Mouse (Mus musculus) midbrain, embryonic 13.5 days (tissue): ENCODE measurements around the gene Tmprss9. TPM values are rescaled to one million over a fixed set of nuclear protein-coding genes. Genes with fewer than 3 reads are reported as not detected.

Experiments
- ATAC-seq: fragments of 200-750 bp; cut with Nextera tagmentation; 2 replicates; pipeline ENCODE4 v1.8.0; 2017; ENCODE audit warnings: mild to moderate bottlenecking, moderate TSS enrichment, moderate library complexity
- H3K27ac ChIP-seq: fragments of 300-500 bp; sonication (generic); 2 replicates; pipeline ENCODE4 v1.5.1; 2015; ENCODE audit warnings: inconsistent platforms, mild to moderate bottlenecking, moderate library complexity
- H3K27me3 ChIP-seq: fragments of 300-500 bp; sonication (generic); 2 replicates; pipeline ENCODE4 v1.6.1; 2015; ENCODE audit warnings: mild to moderate bottlenecking, inconsistent platforms
- H3K36me3 ChIP-seq: fragments of 300-500 bp; sonication (generic); 2 replicates; pipeline ENCODE4 v1.6.1; 2015; ENCODE audit warnings: mild to moderate bottlenecking, inconsistent platforms
- H3K4me1 ChIP-seq: fragments of 300-500 bp; sonication (generic); replicated peaks from 2 replicates; pipeline ENCODE4 v1.6.1; 2015; ENCODE audit warnings: inconsistent platforms
- H3K4me2 ChIP-seq: fragments of 300-500 bp; sonication (generic); replicated peaks from 2 replicates; pipeline ENCODE4 v1.6.1; 2015; ENCODE audit warnings: moderate library complexity, mild to moderate bottlenecking, inconsistent platforms
- H3K4me3 ChIP-seq: fragments of 300-500 bp; sonication (generic); replicated peaks from 2 replicates; pipeline ENCODE4 v1.5.1; 2015; ENCODE audit warnings: mild to moderate bottlenecking, inconsistent platforms
- H3K9ac ChIP-seq: fragments of 300-500 bp; sonication (generic); replicated peaks from 2 replicates; pipeline ENCODE4 v1.6.1; 2015; ENCODE audit warnings: mild to moderate bottlenecking, inconsistent platforms
- H3K9me3 ChIP-seq: fragments of 300-500 bp; sonication (generic); 2 replicates; pipeline ENCODE4 v1.6.1; 2016; ENCODE audit warnings: mild to moderate bottlenecking, inconsistent platforms
- WGBS: fragments of 180-500 bp; shearing (Covaris S2); methylation state at CpG from one replicate; pipeline ENCODE4 v1.1.7; 2015; 5-methylcytosine and 5-hydroxymethylcytosine counted together
- polyA plus RNA-seq: library from polyadenylated mRNA; unstranded; fragments of >200 nt; fragmentation: Nextera tagmentation; extraction: Ambion mirVana; gene quantifications from 2 replicates; pipeline ENCODE4 v1.2.1, GENCODE M21; 2015

Tmprss9 gene
- polyA plus RNA-seq, 1 experiment from 2014 or later = 0.31 TPM

- peaks cover 19% of the 10 kb centered on the region for H3K4me1 ChIP-seq
- H3K36me3 ChIP-seq = peaks cover 22% of the 10 kb centered on the region
- H3K4me3 ChIP-seq = no peak overlapping the region
- no peaks in the 10 kb centered on the region for H3K27me3 ChIP-seq
- no peaks in the 10 kb centered on the region for H3K9me3 ChIP-seq
- H3K4me2 ChIP-seq = no peak overlapping the region
- no peak overlapping the region for H3K9ac ChIP-seq
- H3K27ac ChIP-seq = no peak overlapping the region
- WGBS = 72% methylated on average over 24 of the region's 24 CpGs
- no peak for ATAC-seq
Observed at GRCm38 (mm10) chr10:80896581-80897485, 25.2 kb downstream of the Tmprss9 start.

DNA sequence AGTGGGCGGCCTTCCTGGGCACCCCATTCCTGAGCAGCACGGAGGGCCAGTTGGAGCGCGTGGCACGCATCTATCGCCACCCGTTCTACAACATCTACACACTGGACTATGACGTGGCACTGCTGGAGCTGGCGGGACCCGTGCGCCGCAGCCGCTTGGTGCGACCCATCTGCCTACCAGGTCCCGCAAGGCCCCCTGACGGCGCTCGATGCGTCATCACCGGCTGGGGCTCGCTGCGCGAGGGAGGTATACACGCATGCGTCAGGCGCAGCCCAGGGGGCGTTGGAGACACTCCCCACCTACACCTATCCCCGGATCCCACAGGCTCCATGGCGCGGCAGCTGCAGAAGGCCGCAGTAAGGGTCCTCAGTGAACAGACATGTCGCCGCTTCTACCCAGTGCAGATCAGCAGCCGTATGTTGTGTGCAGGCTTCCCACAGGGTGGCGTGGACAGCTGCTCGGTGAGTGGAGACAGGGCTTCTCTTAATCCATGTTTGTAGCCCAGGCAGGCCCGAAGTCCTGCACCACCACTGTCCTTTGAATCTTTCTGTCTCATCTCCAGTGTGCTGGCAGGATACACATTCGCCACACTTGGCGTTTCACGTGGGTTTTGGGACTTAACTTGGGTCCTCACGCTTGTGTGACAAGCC lies 26.3 kb downstream of the Tmprss9 start:
- Histone ChIP-seq H3K4me1 (peaks cover 19% of the 10 kb centered on the region), H3K27ac (no peak overlapping the region), H3K9me3 (no peaks in the 10 kb centered on the region), H3K36me3 (peaks cover 33% of the 10 kb centered on the region), H3K27me3 (no peaks in the 10 kb centered on the region), H3K4me3 (no peak overlapping the region), H3K9ac (peak overlapping the region; percentile 39; the same call in 1 of the 2 replicates), H3K4me2 (0 out of 2 replicates have a peak overlapping the region, but pooled peaks have one; percentile 15)
- WGBS = 29% methylated on average over 41 of the region's 41 CpGs
- no peak for ATAC-seq

- Histone ChIP-seq H3K4me3 (peak overlapping the region; percentile 90), H3K36me3 (peaks cover 44% of the 10 kb centered on the region), H3K9me3 (no peaks in the 10 kb centered on the region), H3K9ac (peak overlapping the region; percentile 89; the same call in 1 of the 2 replicates), H3K27ac (no peak overlapping the region), H3K27me3 (no peaks in the 10 kb centered on the region), H3K4me2 (peak overlapping the region; percentile 78), H3K4me1 (peaks cover 19% of the 10 kb centered on the region)
- no peak for ATAC-seq
- WGBS = 90% methylated on average over 8 of the region's 8 CpGs
Observed at GRCm38 (mm10) chr10:80899074-80899473, 27.4 kb downstream of the Tmprss9 start.

DNA sequence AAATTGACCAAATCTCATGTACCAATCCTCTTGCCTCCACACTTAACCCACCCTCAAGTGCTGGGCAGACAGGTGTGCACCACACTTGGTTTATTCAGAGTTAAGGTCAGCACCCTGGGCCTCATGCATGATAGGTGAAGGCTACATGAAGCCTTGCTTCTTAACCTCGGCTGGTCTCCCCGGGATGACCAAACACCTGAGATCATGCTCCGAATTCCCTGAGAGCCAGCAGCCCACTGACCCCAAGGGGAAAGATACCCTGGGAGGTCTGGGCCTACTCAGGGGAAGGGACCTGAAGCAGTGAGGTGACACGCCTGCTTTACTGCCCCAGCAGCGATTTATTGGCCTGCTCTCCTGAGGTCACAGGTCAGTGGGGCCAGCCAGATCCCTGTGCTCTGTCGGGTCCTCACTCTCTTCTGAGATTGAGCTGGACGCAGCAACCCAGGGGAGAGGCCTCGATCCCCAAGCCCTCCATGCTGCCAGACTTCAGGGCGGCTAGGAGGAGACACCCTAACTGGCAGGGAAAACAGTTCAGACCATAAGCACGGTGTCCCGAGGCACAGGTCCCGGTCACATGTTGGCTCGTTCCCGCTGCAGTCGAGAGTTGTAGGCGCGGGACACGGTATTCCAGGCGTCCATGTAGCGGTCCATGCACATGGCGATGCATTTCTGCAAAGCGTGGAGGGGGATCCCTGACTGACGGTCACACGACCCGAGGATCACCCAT lies 28.1 kb downstream of the Tmprss9 start:
- H3K4me2 ChIP-seq = peak overlapping the region; percentile 78
- WGBS = 14% methylated on average over 25 of the region's 25 CpGs
- H3K36me3 ChIP-seq = peaks cover 51% of the 10 kb centered on the region
- H3K4me1 ChIP-seq = peaks cover 19% of the 10 kb centered on the region
- H3K9me3 ChIP-seq = no peaks in the 10 kb centered on the region
- peak overlapping the region; percentile 89 for H3K27ac ChIP-seq
- H3K27me3 ChIP-seq = no peaks in the 10 kb centered on the region
- no peak; the same call in 1 of the 2 replicates for ATAC-seq
- peak overlapping the region; percentile 89 for H3K9ac ChIP-seq
- H3K4me3 ChIP-seq = peak overlapping the region; percentile 90

DNA sequence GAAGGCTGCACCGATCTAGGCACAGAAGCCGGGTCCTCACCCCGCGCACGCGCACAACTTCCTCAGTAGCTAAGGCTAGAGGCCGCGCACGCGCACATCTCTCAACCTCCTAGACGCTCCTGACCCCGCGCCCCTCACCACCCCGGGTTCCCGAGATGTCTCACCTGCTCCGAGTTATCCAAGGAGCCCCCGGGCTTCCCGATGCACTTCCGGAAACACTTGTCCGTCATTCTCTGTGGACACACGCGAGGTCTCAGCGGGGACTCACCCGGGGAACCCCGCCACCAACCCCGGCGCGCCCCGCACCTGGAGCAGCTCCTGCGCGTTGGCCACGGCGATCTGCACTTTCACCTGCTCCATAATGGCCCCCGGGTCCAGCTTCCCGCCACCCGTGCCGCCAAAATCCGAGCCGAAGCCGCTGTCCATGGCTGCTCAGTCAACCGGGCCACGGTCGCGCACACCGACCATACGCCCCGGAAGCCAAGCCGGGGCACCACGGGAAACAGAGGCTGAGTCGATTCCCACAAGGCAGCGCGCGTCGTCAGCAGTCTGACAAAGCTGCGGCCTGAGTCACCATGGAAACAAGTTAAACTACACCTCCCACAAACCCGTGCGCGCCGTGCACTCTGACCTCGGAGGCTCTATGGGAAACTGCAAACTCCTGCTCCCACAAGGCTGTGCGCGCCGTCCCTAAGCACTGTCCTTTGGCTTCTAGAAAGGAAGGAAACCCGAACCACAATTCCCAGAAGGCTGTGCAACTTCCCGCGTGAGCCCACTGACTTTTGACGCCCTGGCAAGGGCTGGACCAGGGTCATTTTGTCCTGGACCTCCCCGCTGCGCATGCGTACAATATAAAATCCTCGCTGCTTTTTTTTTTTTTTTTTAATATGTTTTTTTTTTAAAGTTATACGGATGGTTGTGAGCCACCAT lies 28.9 kb downstream of the Tmprss9 start, which contains the start of gene Timm13:
Gene Timm13, minus strand, starts transcription at position 652 of the 930 bp plus-strand sequence.
- H3K4me1 ChIP-seq = peaks cover 19% of the 10 kb centered on the region
- no peaks in the 10 kb centered on the region for H3K9me3 ChIP-seq
- H3K36me3 ChIP-seq = peaks cover 59% of the 10 kb centered on the region
- peak within 1 kb of the TSS; percentile 90 for H3K4me3 ChIP-seq
- H3K9ac ChIP-seq = peak within 1 kb of the TSS; percentile 89
- ATAC-seq = peak; percentile 94
- peak within 1 kb of the TSS; percentile 78 for H3K4me2 ChIP-seq
- H3K27me3 ChIP-seq = no peaks in the 10 kb centered on the region
- H3K27ac ChIP-seq = peak within 1 kb of the TSS; percentile 89
- WGBS = under 1% methylated on average over 72 of the region's 72 CpGs

DNA sequence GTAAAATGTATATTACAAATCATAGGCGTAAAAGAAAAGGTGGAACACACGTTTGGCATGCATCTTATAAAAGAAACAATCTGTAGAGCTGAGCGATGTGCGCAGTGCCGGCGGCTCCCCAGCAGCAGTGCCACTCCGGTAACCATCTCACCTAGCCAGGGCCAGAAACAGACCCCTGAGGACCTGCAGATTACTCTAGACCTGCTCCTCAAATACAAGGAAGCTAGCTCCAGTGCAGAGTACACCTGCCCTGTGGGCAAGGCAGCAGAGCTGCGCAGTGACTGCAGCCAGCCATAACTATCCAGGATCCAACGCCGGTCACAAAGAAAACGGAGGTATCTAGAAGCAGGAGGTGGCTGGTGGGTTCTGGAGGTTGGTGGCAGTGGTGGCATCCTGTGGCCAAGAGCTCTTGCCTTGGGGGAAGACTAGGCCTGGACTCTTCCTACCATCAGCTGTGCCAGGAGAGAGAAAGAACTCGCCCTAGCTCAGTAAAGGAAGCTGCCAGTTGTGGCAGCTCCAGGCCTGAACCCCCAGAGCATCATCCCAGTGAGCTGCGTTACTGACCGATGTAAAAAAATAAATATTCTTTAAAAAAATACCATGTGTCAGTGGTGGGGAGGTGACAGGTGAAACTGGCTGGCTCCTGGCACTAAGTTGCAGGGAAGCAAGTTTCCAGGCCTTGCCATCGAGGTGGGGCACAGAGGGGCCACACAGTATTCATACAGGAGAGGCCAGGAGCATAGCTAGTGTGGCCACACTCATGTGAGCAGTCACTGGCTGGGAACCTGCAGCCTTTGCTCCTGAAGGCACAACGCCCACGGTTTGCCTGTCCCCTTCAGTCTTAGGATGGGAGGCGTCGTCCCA lies 30.0 kb downstream of the Tmprss9 start:
- peak overlapping the region; percentile 90 for H3K4me3 ChIP-seq

DNA sequence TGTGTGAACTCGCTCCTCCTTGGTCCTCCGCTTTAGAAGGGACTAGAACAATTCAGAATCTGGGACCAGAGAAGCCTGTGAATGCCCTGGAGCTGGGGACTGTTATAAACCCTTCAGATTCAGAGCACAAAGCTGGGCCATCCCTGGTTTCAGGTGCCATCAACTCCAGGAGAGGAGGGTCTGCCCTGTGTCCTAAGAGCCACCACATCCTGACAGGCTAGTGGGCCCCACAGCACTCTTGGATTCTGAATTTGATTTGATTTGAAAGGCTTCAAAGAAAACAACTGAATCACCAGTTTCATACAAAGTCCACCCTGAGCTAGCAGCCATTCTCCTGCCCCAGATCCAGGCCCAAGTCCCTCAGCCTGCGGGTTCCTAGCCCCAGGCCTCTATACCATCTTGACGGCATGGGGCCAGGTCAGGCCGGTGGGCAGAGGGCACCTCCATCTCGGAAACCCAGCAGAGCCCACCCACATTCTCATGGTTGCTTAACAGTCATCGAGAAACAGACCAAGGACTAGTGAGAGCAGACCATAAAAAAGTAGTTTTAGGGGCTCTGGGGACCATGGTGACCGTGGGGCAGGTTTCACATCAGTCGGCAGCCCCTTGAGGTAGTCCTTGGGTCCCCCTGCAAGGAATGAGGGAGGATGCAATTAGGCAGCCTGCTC lies 30.8 kb downstream of the Tmprss9 start:
- no peak for ATAC-seq
- Histone ChIP-seq H3K36me3 (peaks cover 74% of the 10 kb centered on the region), H3K27me3 (no peaks in the 10 kb centered on the region), H3K27ac (no peak overlapping the region), H3K9me3 (no peaks in the 10 kb centered on the region), H3K4me1 (peaks cover 19% of the 10 kb centered on the region), H3K4me2 (no peak overlapping the region), H3K4me3 (no peak overlapping the region), H3K9ac (no peak overlapping the region)
- WGBS = 94% methylated on average over 9 of the region's 9 CpGs

More for the DNA sequence above, 30.0 kb downstream of the Tmprss9 start:
- Histone ChIP-seq H3K9ac (0 out of 2 replicates have a peak overlapping the region, but pooled peaks have one; percentile 2), H3K4me2 (peak overlapping the region; percentile 35), H3K36me3 (peaks cover 70% of the 10 kb centered on the region), H3K27me3 (no peaks in the 10 kb centered on the region), H3K4me1 (peaks cover 19% of the 10 kb centered on the region), H3K9me3 (no peaks in the 10 kb centered on the region), H3K27ac (peak overlapping the region; percentile 54)
- ATAC-seq = no peak
- 89% methylated on average over 19 of the region's 19 CpGs for WGBS

GRCm38 (mm10) chr10:80903282-80903681 lies 31.6 kb downstream of the Tmprss9 start:
- Histone ChIP-seq H3K27ac (no peak overlapping the region), H3K9ac (no peak overlapping the region), H3K9me3 (no peaks in the 10 kb centered on the region), H3K4me1 (peaks cover 13% of the 10 kb centered on the region), H3K4me2 (no peak overlapping the region), H3K27me3 (no peaks in the 10 kb centered on the region), H3K36me3 (peaks cover 76% of the 10 kb centered on the region), H3K4me3 (no peak overlapping the region)
- 90% methylated on average over 10 of the region's 10 CpGs for WGBS
- ATAC-seq = no peak

DNA sequence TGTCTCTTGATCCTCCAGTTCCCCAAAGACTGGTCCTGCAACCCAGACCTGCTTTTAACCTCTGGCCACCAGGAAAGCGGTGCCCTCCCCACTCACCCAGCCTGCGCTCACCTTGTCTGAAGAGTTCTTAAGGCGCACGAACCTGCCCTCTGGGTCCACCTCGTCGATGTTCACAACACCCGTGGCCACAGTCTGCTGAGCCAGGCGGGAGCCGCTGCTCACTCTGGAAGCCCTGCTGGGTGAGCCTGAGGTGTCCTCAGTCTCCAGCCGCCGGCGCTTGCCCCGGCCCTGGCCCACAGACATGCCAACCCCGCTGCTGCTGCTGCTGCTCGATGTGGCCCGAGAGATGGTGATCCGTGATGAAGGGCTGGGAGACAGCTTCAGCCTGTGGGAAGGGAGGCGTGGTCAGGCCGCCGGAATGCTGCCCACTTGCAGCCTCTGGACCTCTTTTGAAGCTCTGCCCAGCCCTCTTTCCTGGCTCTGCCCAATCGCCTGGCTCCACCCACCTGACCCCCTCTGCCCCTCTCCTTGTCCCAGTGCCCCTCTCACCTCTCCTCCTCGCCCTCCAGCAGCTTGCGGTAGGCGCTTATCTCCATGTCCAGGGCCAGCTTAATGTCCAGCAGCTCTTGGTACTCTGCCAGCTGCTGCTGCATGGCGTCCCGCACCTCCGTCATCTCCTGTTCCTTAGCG lies 32.5 kb downstream of the Tmprss9 start:
- H3K27me3 ChIP-seq = no peaks in the 10 kb centered on the region
- no peak overlapping the region for H3K4me2 ChIP-seq
- 89% methylated on average over 28 of the region's 28 CpGs for WGBS
- H3K4me1 ChIP-seq = peaks cover 9% of the 10 kb centered on the region
- H3K36me3 ChIP-seq = peaks cover 76% of the 10 kb centered on the region
- no peaks in the 10 kb centered on the region for H3K9me3 ChIP-seq
- no peak overlapping the region for H3K9ac ChIP-seq
- no peak overlapping the region for H3K4me3 ChIP-seq
- no peak for ATAC-seq
- no peak overlapping the region for H3K27ac ChIP-seq
